Mouse (Mus musculus) lung, postnatal 36 days (tissue): ENCODE data around the gene Klhdc10.
"Not testable (repeated sequence)": the region's sequence is repeated elsewhere in the genome, so short reads cannot be mapped to it uniquely, and the experiment has no call there.

Source experiments
- DNase-seq: peaks from one replicate; pipeline ENCODE4 v3.0.0; 2022; ENCODE audit warnings: mixed read lengths

The Klhdc10 gene

DNA sequence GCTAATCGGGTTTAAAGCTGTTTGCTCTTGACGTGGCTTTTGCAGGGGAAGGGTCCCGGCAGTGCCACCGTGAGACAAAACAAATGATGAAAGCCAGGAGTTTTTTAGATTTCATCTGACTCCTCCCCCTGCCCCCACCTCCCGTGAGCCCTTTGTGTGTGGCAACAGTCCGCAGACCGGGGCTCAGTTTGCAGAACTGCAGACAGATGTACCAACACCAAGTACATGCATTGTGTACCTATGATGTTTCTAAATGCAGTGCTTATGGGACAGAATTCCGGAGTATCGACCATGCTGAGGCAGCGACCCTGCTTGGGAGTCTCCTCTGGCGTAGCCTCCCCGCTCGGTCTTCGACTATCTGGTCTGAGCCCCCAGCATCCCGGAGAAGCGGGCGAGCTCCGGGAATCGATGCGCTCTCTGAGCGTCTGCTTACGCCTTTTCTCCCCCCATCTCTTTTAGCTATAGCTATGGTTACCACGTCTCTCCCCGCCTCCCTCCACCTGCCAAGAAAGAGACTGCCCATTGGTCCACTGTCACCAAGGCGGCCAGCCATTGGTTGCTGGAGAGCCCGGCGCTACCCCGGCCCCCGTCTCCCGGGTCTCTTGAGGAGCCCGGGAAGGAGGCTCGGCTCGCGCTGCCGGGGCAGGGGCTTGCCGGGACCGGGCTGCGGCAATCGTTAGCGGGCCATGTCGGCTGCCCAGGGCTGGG is at the start of gene Klhdc10:
Klhdc10 (plus strand) TSS at position 561 of the 708 bp plus-strand sequence.
- DNase-seq, result peak; percentile 99

DNA sequence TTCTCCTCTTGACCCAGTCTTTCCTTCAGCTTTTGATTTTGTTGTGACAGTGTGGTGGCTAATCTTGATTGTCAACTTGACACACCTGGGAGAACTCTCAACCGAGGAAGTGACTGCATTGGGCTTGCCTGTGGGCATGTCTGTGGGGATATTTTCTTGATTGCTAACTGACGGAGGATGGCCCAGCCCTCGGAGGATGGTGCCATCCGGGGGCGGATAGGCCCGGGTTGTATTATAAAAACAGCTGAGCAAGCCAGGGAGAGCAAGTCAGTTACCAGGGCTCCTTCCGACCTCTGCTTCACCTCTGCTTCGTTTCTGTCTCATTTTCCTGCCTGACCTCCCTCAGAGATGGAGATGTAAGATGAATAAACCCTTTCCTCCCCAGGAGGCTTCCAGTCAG is 48.9 kb upstream of the Klhdc10 start:
- no peak for DNase-seq

- DNase-seq, result no peak
Observed at GRCm38 (mm10) chr6:30353661-30354060, 48.0 kb upstream of the Klhdc10 start.

- peak; percentile 37 for DNase-seq
Observed at GRCm38 (mm10) chr6:30354760-30355159, 46.9 kb upstream of the Klhdc10 start.

DNA sequence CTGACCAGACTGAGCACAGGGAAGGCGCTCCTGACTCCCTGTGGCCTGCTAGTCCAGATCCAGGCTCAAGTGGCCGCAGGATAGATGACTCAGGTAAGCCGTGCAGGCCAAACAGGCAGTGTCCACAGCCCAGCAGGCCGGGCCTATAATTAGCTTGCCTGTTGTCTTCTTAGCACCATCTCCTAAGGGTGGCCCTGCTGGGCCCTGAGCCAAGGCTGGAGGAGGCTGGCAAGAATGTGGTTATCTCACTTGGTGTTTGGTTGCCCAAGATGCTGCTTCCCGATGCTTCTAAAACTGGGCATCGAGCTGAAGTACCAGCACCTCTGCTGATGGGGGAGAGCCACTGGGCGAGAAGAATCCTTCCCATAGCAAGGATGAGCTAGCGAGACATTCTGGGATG is 46.0 kb upstream of the Klhdc10 start:
- peak; percentile 32 for DNase-seq

- no peak for DNase-seq
Observed at GRCm38 (mm10) chr6:30356161-30356560, 45.5 kb upstream of the Klhdc10 start.

- DNase-seq, result no peak
Observed at GRCm38 (mm10) chr6:30356680-30357079, 45.0 kb upstream of the Klhdc10 start.

DNA sequence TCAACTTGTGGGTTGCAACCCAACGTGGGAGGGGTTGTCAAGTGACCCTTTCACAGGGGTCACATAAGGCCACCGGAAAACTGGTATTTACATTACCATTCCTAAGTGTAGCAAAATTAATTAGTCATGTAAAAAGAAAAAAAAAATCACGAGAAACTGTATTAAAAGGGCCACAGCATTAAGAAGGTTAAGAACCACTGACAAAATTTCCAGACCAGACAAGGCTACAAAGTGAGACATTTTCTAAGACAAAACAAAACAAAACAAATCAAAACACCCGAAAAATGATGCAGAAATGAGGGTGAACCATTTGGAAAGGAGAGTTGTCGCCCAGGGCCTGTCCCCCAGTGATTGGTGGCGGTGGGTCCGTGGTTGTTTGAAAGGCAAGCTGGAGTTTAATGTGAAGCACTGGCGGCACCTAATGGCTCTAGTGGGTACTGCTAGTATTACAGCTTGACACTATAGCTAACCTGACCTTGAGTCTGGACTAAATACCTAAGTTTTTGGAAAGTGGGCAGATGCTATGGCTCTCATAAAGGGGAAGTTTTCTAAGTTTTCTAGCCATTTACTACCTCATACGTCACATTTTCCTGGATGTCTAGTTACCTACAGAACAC is 44.0 kb upstream of the Klhdc10 start:
- DNase-seq, result peak; percentile 93

DNA sequence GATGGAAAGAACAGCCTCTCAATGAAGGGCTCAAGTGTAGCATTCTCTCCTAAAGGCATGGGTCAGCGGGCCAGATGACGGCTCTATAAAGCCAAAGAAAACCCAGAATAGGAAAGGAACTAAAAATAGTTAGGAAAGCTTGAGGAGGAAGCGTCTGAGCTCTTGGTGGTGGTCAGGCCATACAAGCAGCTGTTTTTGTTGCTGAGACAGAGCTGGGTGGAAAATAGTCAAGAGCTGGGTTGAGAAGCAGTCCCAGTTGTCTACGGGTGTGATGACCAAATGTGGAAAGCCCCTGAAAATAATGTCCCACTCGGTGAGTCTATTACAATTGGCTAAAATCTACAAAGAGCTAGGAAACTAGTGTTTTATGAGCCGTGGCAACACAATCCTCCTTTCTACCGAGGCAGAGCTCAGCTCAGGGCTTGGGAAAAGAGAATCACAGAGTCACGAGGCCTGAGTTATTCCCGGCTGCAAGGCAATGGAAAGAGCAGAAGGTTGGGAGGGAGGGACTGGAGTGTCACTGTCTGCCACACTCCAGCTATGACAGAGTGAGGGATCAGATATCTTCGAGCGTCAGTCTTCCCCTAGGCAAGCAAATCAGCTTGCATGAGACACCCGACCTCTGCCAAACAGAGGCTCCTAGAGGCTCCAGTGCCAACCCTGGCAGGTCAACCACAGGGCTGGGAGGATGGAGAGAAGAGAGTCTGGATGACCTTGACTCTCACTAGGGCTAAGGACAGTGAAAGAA is 41.7 kb upstream of the Klhdc10 start:
- DNase-seq, result no peak

DNA sequence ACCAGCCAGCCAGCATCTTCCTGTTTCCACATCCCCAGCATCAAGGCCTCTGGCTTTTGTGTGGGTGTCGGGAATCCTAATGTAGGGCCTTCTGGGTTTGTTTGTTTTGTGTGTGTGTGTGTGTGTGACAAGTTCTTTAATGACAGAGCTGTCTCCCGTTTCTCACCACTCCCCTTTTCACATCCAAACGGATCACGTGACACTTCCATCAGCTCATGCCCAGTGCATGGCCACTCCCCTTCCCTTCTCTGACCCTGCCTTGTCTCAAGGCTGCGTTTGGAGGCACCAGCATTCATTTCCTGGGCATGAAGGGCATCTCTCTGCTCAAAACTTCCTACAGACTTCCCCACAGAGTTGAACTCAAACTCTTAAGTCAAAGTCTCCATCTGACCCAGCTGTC is 37.9 kb upstream of the Klhdc10 start:
- DNase-seq, result no peak

- DNase-seq, result no peak
Observed at GRCm38 (mm10) chr6:30369291-30369690, 32.4 kb upstream of the Klhdc10 start.

DNA sequence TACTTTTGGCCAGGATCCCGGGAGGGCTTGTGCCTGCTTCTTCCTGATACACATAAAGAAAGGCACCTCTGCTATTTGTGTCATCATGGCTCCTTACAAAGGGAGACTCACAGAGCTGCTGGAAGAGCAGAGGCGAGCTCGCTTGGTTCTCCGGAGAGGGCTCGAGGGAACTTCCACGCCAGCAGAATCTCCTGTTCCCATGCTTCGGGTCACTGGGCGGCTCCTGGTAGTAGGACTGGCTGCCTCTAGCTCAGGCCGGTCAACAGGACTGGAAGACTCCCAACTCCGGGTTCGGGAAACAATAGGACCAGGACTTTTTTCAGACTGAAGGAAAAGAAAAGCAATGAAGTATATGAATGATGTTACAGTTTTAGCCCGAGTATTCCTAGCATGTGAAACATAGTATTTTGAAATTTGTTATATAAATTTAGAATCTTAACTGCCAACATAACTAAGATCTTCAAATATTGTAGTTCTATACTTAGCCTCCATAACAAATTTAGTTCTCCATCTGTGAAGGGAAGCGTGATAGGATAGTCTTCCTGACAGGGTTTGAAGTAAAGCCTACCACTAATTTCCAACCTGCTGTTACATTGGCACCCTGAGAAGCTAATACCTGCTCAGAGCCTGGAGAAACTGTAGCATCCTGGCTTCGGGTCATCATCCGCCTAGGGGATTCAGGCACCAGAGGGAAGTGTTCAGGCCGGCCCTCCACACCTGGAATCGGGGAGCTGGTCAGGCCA is 28.9 kb upstream of the Klhdc10 start:
- no peak for DNase-seq

DNA sequence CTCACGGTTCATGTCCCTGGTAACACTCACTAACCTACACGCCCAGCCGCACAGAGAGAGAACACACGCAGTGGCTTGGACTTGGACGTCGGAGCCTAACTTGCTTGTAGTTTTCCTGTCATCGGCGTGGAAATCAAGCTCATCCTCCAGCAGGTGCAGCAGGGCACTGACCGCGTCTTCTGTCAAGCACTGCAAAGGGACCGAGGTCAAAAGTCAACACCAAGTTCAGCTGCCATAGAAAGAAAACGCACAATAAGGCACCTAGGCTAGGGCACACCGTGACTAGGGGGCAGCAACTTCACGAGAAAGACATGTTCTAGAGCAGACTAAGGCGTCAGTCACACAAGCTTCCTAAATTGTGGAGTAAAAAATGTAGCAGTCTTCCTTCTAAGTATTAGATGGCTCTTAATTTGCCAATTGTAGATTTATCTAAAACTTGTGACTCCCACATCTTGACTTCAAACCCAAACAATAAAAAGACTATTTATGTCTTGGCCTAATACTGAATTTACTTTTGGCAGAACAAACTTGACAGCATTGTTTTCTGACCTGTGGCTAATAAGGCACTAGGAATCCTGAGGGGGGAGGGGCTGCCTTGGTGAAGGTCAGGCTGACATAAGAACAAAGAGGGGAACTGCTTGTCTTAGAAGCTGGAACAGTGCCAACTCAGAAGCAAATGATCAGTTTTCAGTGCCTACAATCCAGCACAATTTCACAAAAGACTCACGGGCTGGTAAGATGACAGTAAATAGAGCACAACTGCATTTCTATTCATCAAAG is 26.7 kb upstream of the Klhdc10 start:
- peak; percentile 86 for DNase-seq

DNA sequence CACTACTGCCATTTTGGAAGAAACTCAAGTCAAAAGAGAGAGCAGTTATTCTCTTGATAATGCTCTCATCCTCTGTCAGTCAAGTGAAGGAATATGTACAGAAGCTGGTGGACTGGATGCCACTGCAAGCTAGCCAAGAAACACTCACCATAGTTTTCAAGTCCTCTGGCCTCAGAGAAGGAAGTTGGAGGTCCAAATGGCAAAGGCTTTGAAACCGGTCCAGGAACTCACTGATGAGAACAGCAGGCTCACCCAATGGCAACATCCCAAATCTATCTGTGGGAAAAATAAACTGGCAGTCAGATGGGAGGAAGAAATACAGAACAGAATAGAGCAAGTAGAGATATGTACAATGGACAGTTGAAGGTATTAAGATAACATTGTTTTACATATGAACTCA is 25.9 kb upstream of the Klhdc10 start:
- DNase-seq, result peak; percentile 76

GRCm38 (mm10) chr6:30381116-30381515 is 20.6 kb upstream of the Klhdc10 start:
- no peak for DNase-seq

- DNase-seq, result not testable (repeated sequence)
Observed at GRCm38 (mm10) chr6:30390271-30390670, 11.4 kb upstream of the Klhdc10 start.

DNA sequence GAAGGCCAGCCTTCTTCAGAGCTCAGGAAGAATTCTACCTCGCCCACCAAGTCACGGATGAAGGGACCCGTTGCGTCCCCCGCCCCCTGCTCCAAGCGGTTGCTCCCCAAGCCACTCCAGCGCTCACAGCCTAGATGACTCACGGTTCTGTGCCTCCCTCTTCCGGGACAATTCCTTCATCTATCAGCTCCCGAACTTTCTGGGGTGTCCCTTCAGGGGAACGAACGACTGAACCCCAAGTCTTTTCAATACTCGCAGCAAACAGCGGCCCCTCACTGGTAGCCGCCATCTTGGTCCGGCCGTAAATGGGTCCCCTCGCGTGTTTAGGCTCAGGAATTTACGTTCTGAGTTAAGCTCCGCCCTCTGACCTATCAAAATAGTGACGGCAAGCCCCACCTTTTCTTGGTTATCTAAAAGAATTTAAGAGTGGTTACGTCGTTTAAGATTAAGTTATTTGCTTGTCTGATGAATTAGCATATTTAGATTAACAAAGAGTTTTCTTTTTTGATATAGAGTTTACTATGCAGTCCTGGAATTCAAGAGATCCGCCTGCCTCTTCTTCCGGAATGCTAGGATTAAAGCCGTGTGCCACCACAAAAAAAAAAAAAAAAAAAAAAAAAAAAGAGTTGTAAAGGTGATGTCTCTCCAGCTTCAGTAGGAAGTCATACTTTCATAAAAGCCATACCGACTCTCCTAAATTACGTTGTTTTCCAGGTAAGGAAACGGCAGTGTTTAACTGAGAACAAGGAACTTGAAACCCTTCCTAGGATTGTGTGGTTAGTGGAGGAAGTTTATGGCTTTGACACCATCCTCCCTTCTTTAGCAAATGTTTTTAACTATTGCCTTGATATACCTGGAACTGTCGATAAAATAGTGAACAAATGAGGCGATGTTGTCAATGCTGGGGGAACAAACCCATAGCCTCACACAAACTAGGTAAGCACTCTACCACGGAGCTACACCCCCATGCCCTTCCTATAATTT is 10.7 kb upstream of the Klhdc10 start, which contains the start of gene Zc3hc1:
Zc3hc1 (minus strand) TSS at position 315 of the 984 bp plus-strand sequence.
- DNase-seq, result peak; percentile 90

GRCm38 (mm10) chr6:30391996-30392395 is 9.7 kb upstream of the Klhdc10 start:
- DNase-seq, result no peak

DNA sequence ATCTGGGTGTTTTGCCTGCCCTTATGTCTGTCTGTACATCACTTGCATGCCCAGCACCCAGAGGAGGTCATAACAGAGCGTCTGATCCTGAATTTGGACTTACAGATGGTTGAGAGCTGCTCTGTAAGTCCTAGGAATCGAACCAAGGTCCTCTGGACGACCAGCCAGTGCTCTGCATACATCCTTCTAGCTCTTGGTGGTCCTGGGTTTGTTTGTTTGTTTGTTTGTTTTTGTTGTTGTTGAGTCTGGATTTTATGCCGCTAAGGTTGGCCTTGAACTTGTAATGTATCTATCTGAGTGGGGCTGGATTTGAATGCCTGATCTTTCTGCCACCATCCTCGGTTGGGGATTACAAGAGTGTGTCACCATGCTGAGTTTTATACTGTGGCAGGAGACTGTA is 1.5 kb upstream of the Klhdc10 start:
- no peak for DNase-seq

GRCm38 (mm10) chr6:30400716-30401115 is 952 bp upstream of the Klhdc10 start:
- DNase-seq, result no peak

- DNase-seq, result peak; percentile 34
Observed at GRCm38 (mm10) chr6:30402091-30402491, 423 bp downstream of the Klhdc10 start.
